14 mouse cellular contexts compared by ENCODE assay signal in the genomic region with DNA sequence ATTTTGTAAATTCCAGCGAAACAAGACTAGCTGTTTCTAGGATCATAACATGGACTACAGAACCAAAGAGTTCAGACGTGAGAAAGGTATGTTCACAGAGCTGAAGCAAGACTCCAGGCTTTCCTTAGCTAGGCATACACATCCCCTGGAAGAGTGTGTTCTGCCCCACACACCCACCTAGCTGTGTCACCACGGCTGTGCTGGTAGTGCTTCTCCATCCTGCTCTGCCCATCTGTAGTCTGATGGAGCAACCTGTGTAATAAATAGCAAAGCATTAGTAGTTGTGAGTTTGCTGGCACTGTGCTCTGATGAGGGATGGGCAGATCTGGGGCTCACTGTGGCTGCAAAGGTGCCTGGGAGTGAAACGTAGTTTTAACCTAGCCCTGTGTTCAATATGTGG.
A peak's percentile ranks its signal among the peaks of the same experiment; 100 is the strongest.
DNase-seq lines count a peak whose midpoint lies in the region; ATAC-seq lines count a peak whose summit lies in the region.
"Had no signal": no experiment of that assay in that cellular context is flagged by ENCODE, and none has a peak within 500 bp of the region (broad histone marks: within the 10 kb centered on the region; RNA-seq: fewer than 3 reads in every experiment).

No protein-coding gene starts in this region.

- no peak for DNase-seq in frontal cortex, adult 2 months (ENCODE audit: extremely low spot score in 1 of 2, low spot score in 1 of 2)
- DNase-seq in brain, adult 2 months (ENCODE audit: low read depth, low spot score), result peak; percentile 54
- DNase-seq in layer of hippocampus, adult 9-11 months, result peak; percentile 61
- no peak for DNase-seq in T-cell, adult 2 months (ENCODE audit: low spot score)
- DNase-seq: adrenal gland, postnatal 14 days; cerebellum, adult 18-20 months; cerebellum, adult 9-10 months; cerebellum, postnatal 14 days; gastrocnemius, adult 2 months; gastrocnemius, postnatal 14 days; heart, adult 11 months had no signal

- ATAC-seq in frontal cortex, adult (ENCODE audit: low TSS enrichment), result 0 out of 2 replicates have a peak, but pooled peaks have one; percentile 38
- ATAC-seq in erythroblast, adult 5-6 weeks (replicated peaks; ENCODE audit: low FRiP score, poor library complexity, severe bottlenecking), result no peak
- ATAC-seq: forebrain, embryonic 15.5 days had no signal

Comparison
In these comparisons a context has a peak if more than half of its experiments do, and no peak if none do; other contexts are left out.
1. DNase-seq: peak in brain, adult 2 months (single experiment) and layer of hippocampus, adult 9-11 months (single experiment); none in frontal cortex, adult 2 months (0 of 2) and T-cell, adult 2 months (single experiment).